In genomic region chr17:83706594-83707126, GRCm38 (mm10) we compare ENCODE assay signal across 8 mouse cellular contexts. TPM values are rescaled to one million over a fixed set of nuclear protein-coding genes. Genes with fewer than 3 reads are reported as not detected.
A peak's percentile ranks its signal among the peaks of the same experiment; 100 is the strongest.
DNase-seq lines count a peak whose midpoint lies in the region; ATAC-seq and TF ChIP-seq lines count a peak whose summit lies in the region.

No protein-coding gene starts in this region.

- peak overlapping the region; percentile 83 to 98 for H3K4me3 ChIP-seq in MEL (ENCODE audit: control insufficient read depth in 1 of 2, insufficient read depth in 1 of 2, low read depth in 2 of 2, low read length in 2 of 2)
- peak overlapping the region; percentile 97 for H3K4me3 ChIP-seq in erythroblast, embryonic 14.5 days (replicated peaks)

- H3K4me1 ChIP-seq in MEL (ENCODE audit: control insufficient read depth in 1 of 2, insufficient read depth in 2 of 2, low read length in 2 of 2), result peaks cover 8 to 28% of the 10 kb centered on the region in 2 experiments
- peaks cover 57% of the 10 kb centered on the region for H3K4me1 ChIP-seq in erythroblast, embryonic 14.5 days (ENCODE audit: control insufficient read depth)

- peak; percentile 36 to 56; a peak in 2 of 4 replicates for TF ChIP-seq POLR2A in MEL (IDR thresholded peaks at IDR 0.05; ENCODE audit: control insufficient read depth in 1 of 2, insufficient read depth in 1 of 2, low read depth in 1 of 2, low read length in 2 of 2, poor library complexity in 1 of 2)

- peak overlapping the region; percentile 76 for H3K27ac ChIP-seq in MEL (ENCODE audit: control insufficient read depth, low read depth, low read length)

- H3K9me3 ChIP-seq in MEL (replicated peaks; ENCODE audit: insufficient read depth, low read length), result no peaks in the 10 kb centered on the region
- H3K9me3 ChIP-seq in erythroblast, embryonic 14.5 days (ENCODE audit: control insufficient read depth, low read length), result no peaks in the 10 kb centered on the region

- TF ChIP-seq CTCF in MEL (IDR thresholded peaks at IDR 0.05 in 2 of 3, conservative IDR thresholded peaks at IDR 0.05 in 1 of 3; ENCODE audit: control insufficient read depth in 1 of 3, insufficient read depth in 1 of 3, low read depth in 2 of 3, low read length in 3 of 3, poor library complexity in 1 of 3, severe bottlenecking in 1 of 3), result no peak

- 0 out of 4 replicates have a peak, but pooled peaks have one; percentile 10 to 24 for TF ChIP-seq EP300 in MEL (IDR thresholded peaks at IDR 0.05; ENCODE audit: low read depth in 1 of 2, low read length in 2 of 2)

- H3K9ac ChIP-seq in MEL (ENCODE audit: control insufficient read depth, low read depth, low read length, poor library complexity, severe bottlenecking), result peak overlapping the region; percentile 94

- ATAC-seq in megakaryocyte progenitor cell, adult 5-6 weeks (replicated peaks; ENCODE audit: poor library complexity), result peak; percentile 24

- no peaks in the 10 kb centered on the region for H3K27me3 ChIP-seq in MEL (ENCODE audit: control insufficient read depth in 1 of 2, insufficient read depth in 2 of 2, low read length in 2 of 2)
- H3K27me3 ChIP-seq in erythroblast, embryonic 14.5 days (ENCODE audit: control insufficient read depth), result no peaks in the 10 kb centered on the region

- DNase-seq in MEL (ENCODE audit: low read depth, low spot score), result peak; percentile 70
- DNase-seq in brain, adult 2 months (ENCODE audit: low read depth, low spot score), result peak; percentile 68
- peak; percentile 45 to 59 for DNase-seq in heart, postnatal 36 days
- DNase-seq in left cerebral cortex, postnatal 4 days, result peak; percentile 36
- peak; percentile 37 for DNase-seq in spleen, adult 12 weeks (ENCODE audit: low spot score)
- DNase-seq in layer of hippocampus, postnatal 36 days, result no peak

- no peak for TF ChIP-seq RAD21 in MEL (IDR thresholded peaks at IDR 0.05; ENCODE audit: low read depth, low read length)

- H3K36me3 ChIP-seq in MEL (ENCODE audit: control insufficient read depth in 1 of 2, insufficient read depth in 2 of 2, low read length in 2 of 2), result peaks cover 0 to 21% of the 10 kb centered on the region in 2 experiments; a peak in 2 of 4 replicates
- peaks cover 30% of the 10 kb centered on the region for H3K36me3 ChIP-seq in erythroblast, embryonic 14.5 days (ENCODE audit: control insufficient read depth)

- H3K79me2 ChIP-seq in MEL (ENCODE audit: control insufficient read depth, insufficient read depth, low read length, poor library complexity), result peaks cover 20% of the 10 kb centered on the region

- intact Hi-C loops in heart, postnatal 36 days (cut with DNase I), result loop anchor here (5.0 to 10.0 kb wide), 2 partner anchors 189 to 432 kb away; partner anchors contain the start of gene Cox7a2l
- intact Hi-C loops in left cerebral cortex, postnatal 4 days (cut with DNase I), result loop anchor here (5.0 kb wide), 1 partner anchor 74 kb away; the partner anchor contains the start of gene Kcng3

TF ChIP-seq in MEL, 35 proteins besides CTCF, POLR2A, EP300 and RAD21:
- TF ChIP-seq MAX (IDR thresholded peaks at IDR 0.05; ENCODE audit: low read length), result no peak
- TF ChIP-seq GABPA (IDR thresholded peaks at IDR 0.05; ENCODE audit: low read depth, low read length), result no peak
- no peak for TF ChIP-seq MEF2A (IDR thresholded peaks at IDR 0.05; ENCODE audit: extremely low read depth, insufficient replicate concordance, low read depth, low read length, poor library complexity, severe bottlenecking)
- TF ChIP-seq CHD2 (IDR thresholded peaks at IDR 0.05; ENCODE audit: low read length), result no peak
- no peak for TF ChIP-seq E2F4 (IDR thresholded peaks at IDR 0.05; ENCODE audit: borderline replicate concordance, low read depth, low read length)
- TF ChIP-seq ZKSCAN1 (IDR thresholded peaks at IDR 0.05; ENCODE audit: low read depth, low read length), result no peak
- no peak for TF ChIP-seq MYB (IDR thresholded peaks at IDR 0.05; ENCODE audit: low read depth, low read length)
- TF ChIP-seq NRF1 (IDR thresholded peaks at IDR 0.05; ENCODE audit: insufficient read depth, low read depth, low read length, poor library complexity, severe bottlenecking), result no peak
- peak; percentile 62; the same call in 1 of the 2 replicates for TF ChIP-seq ELF1 (IDR thresholded peaks at IDR 0.05; ENCODE audit: low read depth, low read length)
- no peak for TF ChIP-seq KAT2A (conservative IDR thresholded peaks at IDR 0.05; ENCODE audit: low read depth, low read length)
- no peak for TF ChIP-seq POLR2AphosphoS5 (IDR thresholded peaks at IDR 0.05; ENCODE audit: borderline replicate concordance, low read depth, low read length)
- no peak for TF ChIP-seq JUND (IDR thresholded peaks at IDR 0.05; ENCODE audit: low read depth, low read length)
- TF ChIP-seq ZC3H11A (IDR thresholded peaks at IDR 0.05; ENCODE audit: low read depth, low read length), result no peak
- TF ChIP-seq MAZ (IDR thresholded peaks at IDR 0.05; ENCODE audit: low read depth, low read length), result peak; percentile 71; the same call in 1 of the 2 replicates
- TF ChIP-seq MAFK (IDR thresholded peaks at IDR 0.05; ENCODE audit: borderline replicate concordance, low read depth, low read length), result no peak
- no peak for TF ChIP-seq TAL1 (IDR thresholded peaks at IDR 0.05; ENCODE audit: low read length)
- no peak for TF ChIP-seq GATA1 (IDR thresholded peaks at IDR 0.05; ENCODE audit: low read depth, low read length)
- TF ChIP-seq USF2 (IDR thresholded peaks at IDR 0.05; ENCODE audit: borderline replicate concordance in 1 of 2, insufficient read depth in 1 of 2, low read depth in 1 of 2, low read length in 2 of 2), result no peak
- peak; percentile 34 for TF ChIP-seq ETS1 (IDR thresholded peaks at IDR 0.05; ENCODE audit: low read depth, low read length)
- no peak for TF ChIP-seq ZNF384 (IDR thresholded peaks at IDR 0.05; ENCODE audit: low read depth, low read length)
- no peak for TF ChIP-seq CHD1 (IDR thresholded peaks at IDR 0.05; ENCODE audit: low read depth, low read length)
- peak; percentile 62 for TF ChIP-seq MXI1 (IDR thresholded peaks at IDR 0.05; ENCODE audit: low read depth, low read length)
- TF ChIP-seq HCFC1 (IDR thresholded peaks at IDR 0.05; ENCODE audit: low read depth, low read length), result no peak
- TF ChIP-seq MYC (IDR thresholded peaks at IDR 0.05; ENCODE audit: low read depth, low read length), result 0 out of 2 replicates have a peak, but pooled peaks have one; percentile 21
- no peak for TF ChIP-seq BHLHE40 (IDR thresholded peaks at IDR 0.05; ENCODE audit: borderline replicate concordance, low read depth, low read length)
- no peak for TF ChIP-seq USF1 (IDR thresholded peaks at IDR 0.05; ENCODE audit: low read depth, low read length)
- TF ChIP-seq POLR2AphosphoS2 (IDR thresholded peaks at IDR 0.05; ENCODE audit: low read length), result peak; percentile 27; the same call in 1 of the 2 replicates
- TF ChIP-seq UBTF (IDR thresholded peaks at IDR 0.05; ENCODE audit: borderline replicate concordance, insufficient read depth, low read depth, low read length), result no peak
- TF ChIP-seq NELFE (IDR thresholded peaks at IDR 0.05; ENCODE audit: low read depth, low read length), result peak; percentile 51
- TF ChIP-seq RCOR1 (IDR thresholded peaks at IDR 0.05; ENCODE audit: low read depth, low read length), result 0 out of 2 replicates have a peak, but pooled peaks have one; percentile 29
- peak; percentile 22; the same call in 1 of the 2 replicates for TF ChIP-seq TBP (IDR thresholded peaks at IDR 0.05; ENCODE audit: low read depth, low read length)
- 0 out of 2 replicates have a peak, but pooled peaks have one; percentile 64 for TF ChIP-seq SIN3A (IDR thresholded peaks at IDR 0.05; ENCODE audit: low read length)
- peak; percentile 68; the same call in 1 of the 2 replicates for TF ChIP-seq ZMIZ1 (IDR thresholded peaks at IDR 0.05; ENCODE audit: low read depth, low read length)
- TF ChIP-seq SMC3 (IDR thresholded peaks at IDR 0.05; ENCODE audit: low read depth, low read length), result no peak
- TF ChIP-seq TCF12 (IDR thresholded peaks at IDR 0.05; ENCODE audit: low read depth, low read length), result 0 out of 2 replicates have a peak, but pooled peaks have one; percentile 9

RNA-seq across cellular contexts. Expression of gene Mta3, which starts 0.7 kb away (rescaled TPM):
- 25.1 and 28.8 TPM in 2 replicates for total RNA-seq in MEL (2012; rRNA removed)
- 10 to 100 TPM in 1 of 2 experiments, not detected in 1; 58.2 TPM for polyA plus RNA-seq in MEL (2012; ENCODE audit: insufficient read depth in 1 of 2, insufficient read length in 2 of 2, low read depth in 1 of 2, low replicate concordance in 2 of 2, missing spikeins in 1 of 2)
- polyA plus RNA-seq in erythroblast, embryonic 14.5 days (2012), result 12.9 and 13.5 TPM in 2 replicates
- 10 to 100 TPM; 22.2 to 22.4 TPM for total RNA-seq in heart, postnatal 36 days (2021)
- 10 to 100 TPM; 56.0 to 61.5 TPM for total RNA-seq in left cerebral cortex, postnatal 4 days (2021)
- 51.0 and 54.1 TPM in 2 replicates for total RNA-seq in megakaryocyte progenitor cell, adult 5-6 weeks (2015)
- total RNA-seq in megakaryocyte progenitor cell, adult 5-6 weeks (2017), result 29.0 and 40.3 TPM in 2 replicates
- total RNA-seq in layer of hippocampus, postnatal 36 days (2021), result 10 to 100 TPM; 94.7 to 97.6 TPM

Comparison
In these comparisons a context has a peak if more than half of its experiments do, and no peak if none do; other contexts are left out.
1. DNase-seq: peak in MEL (single experiment), brain, adult 2 months (single experiment), heart, postnatal 36 days (2 of 2), left cerebral cortex, postnatal 4 days (single experiment) and spleen, adult 12 weeks (single experiment); none in layer of hippocampus, postnatal 36 days (0 of 2).